In genomic region chr7:131978609-131979008, GRCm38 (mm10) we compare ENCODE assay signal across 31 mouse cellular contexts. TPM values are rescaled to one million over a fixed set of nuclear protein-coding genes. Genes with fewer than 3 reads are reported as not detected.
DNase-seq lines count a peak whose midpoint lies in the region; ATAC-seq and TF ChIP-seq lines count a peak whose summit lies in the region.
"Had no signal": no experiment of that assay in that cellular context is flagged by ENCODE, and none has a peak within 500 bp of the region (broad histone marks: within the 10 kb centered on the region; RNA-seq: fewer than 3 reads in every experiment).

No protein-coding gene starts in this region.

- DNase-seq in forebrain, postnatal 0 days = no peak
- no peak for DNase-seq in forebrain, embryonic 11.5 days (ENCODE audit: low spot score)
- DNase-seq in layer of hippocampus, adult 2 months (ENCODE audit: low spot score in 2 of 2) = no peak
- DNase-seq in layer of hippocampus, adult 9-10 months (ENCODE audit: low spot score) = no peak
- no peak for DNase-seq in neural tube, embryonic 10.5 days (ENCODE audit: extremely low spot score, low spot score)
- DNase-seq in left cerebral cortex, adult 9 months (ENCODE audit: low spot score in 2 of 2) = no peak
- DNase-seq: adrenal gland, adult 2 months; adrenal gland, postnatal 14 days; cerebellum, adult 11-12 months; cerebellum, adult 8-10 months; cerebellum, postnatal 10 days; cerebellum, postnatal 36 days; embryo, embryonic 11 days; gastrocnemius, postnatal 10 days; gastrocnemius, postnatal 36 days; heart, adult 2 months; heart, postnatal 14 days; heart, postnatal 4 days had no signal

- no peak overlapping the region for H3K27ac ChIP-seq in forebrain, postnatal 0 days (ENCODE audit: low read depth, low read length)
- H3K27ac ChIP-seq in forebrain, embryonic 11.5 days (ENCODE audit: low read depth, low read length) = no peak overlapping the region
- peak overlapping the region; percentile 55; the same call in 1 of the 2 replicates for H3K27ac ChIP-seq in layer of hippocampus, adult 2 months
- H3K27ac ChIP-seq in neural tube, embryonic 13.5 days (replicated peaks) = 0 out of 2 replicates have a peak overlapping the region, but pooled peaks have one; percentile 33
- H3K27ac ChIP-seq: forebrain, embryonic 10.5 days; heart, adult 2 months; heart, embryonic 10.5 days; heart, embryonic 13.5 days; hindbrain, embryonic 14.5 days had no signal

- no peak overlapping the region for H3K9ac ChIP-seq in forebrain, postnatal 0 days
- H3K9ac ChIP-seq in forebrain, embryonic 11.5 days (ENCODE audit: low read length) = no peak overlapping the region
- no peak overlapping the region for H3K9ac ChIP-seq in neural tube, embryonic 13.5 days
- H3K9ac ChIP-seq: heart, embryonic 13.5 days; hindbrain, embryonic 14.5 days had no signal

- no peaks in the 10 kb centered on the region for H3K4me1 ChIP-seq in forebrain, postnatal 0 days (ENCODE audit: insufficient read depth)
- no peaks in the 10 kb centered on the region for H3K4me1 ChIP-seq in forebrain, embryonic 11.5 days (replicated peaks; ENCODE audit: control insufficient read depth, insufficient read depth, low read length)
- peaks cover 31% of the 10 kb centered on the region for H3K4me1 ChIP-seq in neural tube, embryonic 13.5 days (replicated peaks)
- H3K4me1 ChIP-seq: heart, embryonic 10.5 days; heart, embryonic 13.5 days had no signal

- no peaks in the 10 kb centered on the region for H3K27me3 ChIP-seq in forebrain, postnatal 0 days (ENCODE audit: insufficient read depth, low read length)
- no peaks in the 10 kb centered on the region for H3K27me3 ChIP-seq in forebrain, embryonic 11.5 days (ENCODE audit: control insufficient read depth, insufficient read depth, low read length)
- H3K27me3 ChIP-seq in neural tube, embryonic 13.5 days = no peaks in the 10 kb centered on the region
- H3K27me3 ChIP-seq: heart, embryonic 13.5 days had no signal

- no peak overlapping the region for H3K4me3 ChIP-seq in forebrain, postnatal 0 days (ENCODE audit: low read depth, low read length)
- no peak overlapping the region for H3K4me3 ChIP-seq in forebrain, embryonic 11.5 days (ENCODE audit: low read depth, low read length)
- H3K4me3 ChIP-seq in layer of hippocampus, adult 2 months = no peak overlapping the region
- H3K4me3 ChIP-seq in neural tube, embryonic 13.5 days = no peak overlapping the region
- H3K4me3 ChIP-seq: forebrain, embryonic 10.5 days; heart, adult 2 months; heart, embryonic 10.5 days; heart, embryonic 13.5 days had no signal

- no peak overlapping the region for H3K4me2 ChIP-seq in forebrain, postnatal 0 days (ENCODE audit: low read depth)
- H3K4me2 ChIP-seq in forebrain, embryonic 11.5 days (ENCODE audit: low read depth, low read length, severe bottlenecking) = no peak overlapping the region
- H3K4me2 ChIP-seq in neural tube, embryonic 13.5 days = no peak overlapping the region
- H3K4me2 ChIP-seq: heart, embryonic 13.5 days; hindbrain, embryonic 14.5 days had no signal

- no peaks in the 10 kb centered on the region for H3K9me3 ChIP-seq in forebrain, postnatal 0 days (ENCODE audit: low read length)
- no peaks in the 10 kb centered on the region for H3K9me3 ChIP-seq in forebrain, embryonic 11.5 days (ENCODE audit: control insufficient read depth, low read length)
- no peaks in the 10 kb centered on the region for H3K9me3 ChIP-seq in neural tube, embryonic 13.5 days
- H3K9me3 ChIP-seq: forebrain, embryonic 10.5 days; heart, embryonic 10.5 days; heart, embryonic 13.5 days had no signal

- 50% methylated on average over 11 of the region's 11 CpGs for WGBS in forebrain, postnatal 0 days
- 86% methylated on average over 11 of the region's 11 CpGs for WGBS in forebrain, embryonic 11.5 days
- 31% methylated on average over 11 of the region's 11 CpGs for WGBS in neural tube, embryonic 13.5 days

- H3K36me3 ChIP-seq in forebrain, postnatal 0 days (ENCODE audit: insufficient read depth) = peaks cover 12% of the 10 kb centered on the region; the same call in 1 of the 2 replicates
- no peaks in the 10 kb centered on the region for H3K36me3 ChIP-seq in forebrain, embryonic 11.5 days (ENCODE audit: control insufficient read depth, insufficient read depth, low read length)
- peaks cover 4% of the 10 kb centered on the region; the same call in 1 of the 2 replicates for H3K36me3 ChIP-seq in neural tube, embryonic 13.5 days
- H3K36me3 ChIP-seq: forebrain, embryonic 10.5 days; heart, embryonic 10.5 days; heart, embryonic 13.5 days had no signal

- ATAC-seq in forebrain, postnatal 0 days = peak; percentile 20; the same call in 1 of the 2 replicates
- no peak for ATAC-seq in forebrain, embryonic 11.5 days (replicated peaks; ENCODE audit: low FRiP score)
- ATAC-seq in neural tube, embryonic 13.5 days (ENCODE audit: low read depth) = 0 out of 2 replicates have a peak, but pooled peaks have one; percentile 38
- ATAC-seq: CD4-positive, CD25-positive, alpha-beta regulatory T cell, adult 4 months; intestine, postnatal 0 days had no signal

- no peak for TF ChIP-seq CTCF in forebrain, postnatal 0 days (IDR thresholded peaks at IDR 0.05; ENCODE audit: low read depth)
- TF ChIP-seq CTCF in layer of hippocampus, adult 2 months (conservative IDR thresholded peaks at IDR 0.05) = no peak

RNA-seq across cellular contexts. Expression of gene Gpr26, which starts 12.3 kb away (rescaled TPM):
- total RNA-seq in forebrain, postnatal 0 days (2014; rRNA removed) = 23.4 and 27.1 TPM in 2 replicates
- polyA plus RNA-seq in forebrain, postnatal 0 days (2015; fragmentation: Nextera tagmentation; extraction: Ambion mirVana) = 2.1 and 3.2 TPM in 2 replicates
- 0.15 and 0.25 TPM in 2 replicates for polyA plus RNA-seq in forebrain, embryonic 11.5 days (2014; fragmentation: Nextera tagmentation; extraction: Ambion mirVana)
- 10 to 100 TPM; 54.8 to 55.8 TPM for total RNA-seq in layer of hippocampus, adult 2 months (2021)
- polyA plus RNA-seq in neural tube, embryonic 13.5 days (2015; fragmentation: Nextera tagmentation; extraction: Ambion mirVana) = 1.6 and 2.1 TPM in 2 replicates
- total RNA-seq: adrenal gland, adult 2 months; adrenal gland, postnatal 14 days; gastrocnemius, adult 18-20 months; gastrocnemius, postnatal 36 days; granulocyte monocyte progenitor cell, adult 5-6 weeks; heart, adult 2 months; heart, postnatal 14 days; heart, postnatal 4 days; MEL had no signal
- polyA plus RNA-seq: adrenal gland, adult 2 months; C2C12; CD4-positive, CD25-positive, alpha-beta regulatory T cell, adult 4 months; heart, adult 2 months; heart, embryonic 10.5 days; heart, embryonic 13.5 days; heart, embryonic 16.5 days; intestine, embryonic 14.5 days; intestine, postnatal 0 days had no signal

Comparison
In these comparisons a context has a peak if more than half of its experiments do, and no peak if none do; other contexts are left out.
1. H3K27ac ChIP-seq: peak in layer of hippocampus, adult 2 months (single experiment) and neural tube, embryonic 13.5 days (single experiment); none in forebrain, postnatal 0 days (single experiment) and forebrain, embryonic 11.5 days (single experiment).